Mouse (Mus musculus) G1E (cell line): ENCODE measurements around the gene Ugt1a6b. TPM values are rescaled to one million over a fixed set of nuclear protein-coding genes. Genes with fewer than 3 reads are reported as not detected.

Experiments used
- ATAC-seq: 2 replicates; pipeline ENCODE4 v1.8.0; 2016; ENCODE audit warnings: mild to moderate bottlenecking; ENCODE audit not compliant: insufficient number of reproducible peaks, poor library complexity, low FRiP score, severe bottlenecking; ENCODE audit errors: extremely low read depth
- DNase-seq: peaks from one replicate; pipeline ENCODE4 v3.0.0; 2012; ENCODE audit warnings: low spot score
- H3K27me3 ChIP-seq: 2 replicates; pipeline ENCODE4 v1.6.1; 2012; ENCODE audit warnings: mild to moderate bottlenecking, low read length, inconsistent platforms; ENCODE audit not compliant: insufficient read depth
- H3K36me3 ChIP-seq: replicated peaks from 2 replicates; pipeline ENCODE3; 2012; ENCODE audit warnings: mild to moderate bottlenecking, inconsistent platforms
- H3K4me1 ChIP-seq: 2 replicates; pipeline ENCODE4 v1.6.1; 2012; ENCODE audit warnings: low read depth, low read length, inconsistent platforms, mixed read lengths; ENCODE audit not compliant: insufficient read depth
- H3K4me3 ChIP-seq: 2 replicates; pipeline ENCODE4 v1.5.1; 2012; ENCODE audit warnings: low read depth, mild to moderate bottlenecking, inconsistent platforms, low read length, moderate library complexity, mixed read lengths
- H3K9me3 ChIP-seq: replicated peaks from 2 replicates; pipeline ENCODE4 v1.6.1; 2012; ENCODE audit warnings: inconsistent platforms
- CTCF ChIP-seq: IDR thresholded peaks from 2 replicates; pipeline ENCODE4 v1.5.1; 2012; ENCODE audit warnings: low read depth, low read length, inconsistent platforms, mixed read lengths
- GATA1 ChIP-seq: IDR thresholded peaks from 2 replicates; pipeline ENCODE4 v1.6.1; 2012; ENCODE audit warnings: borderline replicate concordance, low read length, inconsistent platforms, mixed read lengths
- GATA2 ChIP-seq: IDR thresholded peaks from 2 replicates; pipeline ENCODE4 v1.6.1; 2012; ENCODE audit warnings: low read depth, low read length, inconsistent platforms, borderline replicate concordance
- POLR2AphosphoS5 ChIP-seq: IDR thresholded peaks from 2 replicates; pipeline ENCODE4 v1.6.1; 2012; ENCODE audit warnings: low read depth, low read length, inconsistent platforms; ENCODE audit not compliant: insufficient replicate concordance
- TAL1 ChIP-seq: conservative IDR thresholded peaks from 2 replicates; pipeline ENCODE4 v1.6.1; 2012; ENCODE audit warnings: low read depth, low read length, inconsistent platforms, mixed read lengths
- polyA plus RNA-seq: library from polyadenylated mRNA; stranded (reverse); fragments of >175 nt; gene quantifications from 2 replicates; pipeline ENCODE4 v1.2.3, GENCODE M21; 2012
- total RNA-seq, 2 experiments: library from RNA; stranded (forward) in 1 of 2; stranded (reverse) in 1 of 2; fragments of 200-1000 nt in 1 of 2; fragments of >200 nt in 1 of 2; fragmentation: Nextera tagmentation in 1 of 2; gene quantifications; 2 replicates each; pipeline ENCODE4 v1.2.3; 2014 to 2017

Gene Ugt1a6b
- total and polyA plus RNA-seq, 3 experiments: 0.27 TPM; not detected in 2

GRCm38 (mm10) chr1:88259643-88260024 lies 156.6 kb downstream of the Ugt1a6b start:
- no peak overlapping the region for H3K4me3 ChIP-seq
- H3K27me3 ChIP-seq: peaks cover 19% of the 10 kb centered on the region
- ATAC-seq: no peak
- DNase-seq: no peak
- no peaks in the 10 kb centered on the region for H3K9me3 ChIP-seq
- peaks cover 56% of the 10 kb centered on the region for H3K36me3 ChIP-seq
- peaks cover 20% of the 10 kb centered on the region for H3K4me1 ChIP-seq
- TF ChIP-seq GATA2: no peak
- TF ChIP-seq CTCF: no peak
- no peak for TF ChIP-seq POLR2AphosphoS5
- TF ChIP-seq TAL1: no peak
- no peak for TF ChIP-seq GATA1

GRCm38 (mm10) chr1:88260114-88260513 lies 157.1 kb downstream of the Ugt1a6b start:
- TF ChIP-seq POLR2AphosphoS5 (peak; percentile 82), TAL1 (no peak)
- Histone ChIP-seq H3K36me3 (peaks cover 61% of the 10 kb centered on the region), H3K4me3 (no peak overlapping the region), H3K27me3 (peaks cover 14% of the 10 kb centered on the region), H3K4me1 (peaks cover 20% of the 10 kb centered on the region), H3K9me3 (no peaks in the 10 kb centered on the region)
- DNase-seq (no peak), ATAC-seq (no peak)

GRCm38 (mm10) chr1:88260604-88261377 lies 157.7 kb downstream of the Ugt1a6b start:
- no peak for ATAC-seq
- H3K27me3 ChIP-seq: peaks cover 8% of the 10 kb centered on the region
- DNase-seq: no peak
- no peak for TF ChIP-seq GATA1
- no peaks in the 10 kb centered on the region for H3K9me3 ChIP-seq
- peaks cover 68% of the 10 kb centered on the region for H3K36me3 ChIP-seq
- peaks cover 20% of the 10 kb centered on the region for H3K4me1 ChIP-seq
- H3K4me3 ChIP-seq: no peak overlapping the region

GRCm38 (mm10) chr1:88261706-88262105 lies 158.7 kb downstream of the Ugt1a6b start:
- no peak overlapping the region for H3K4me3 ChIP-seq
- ATAC-seq (no peak), DNase-seq (no peak)
- H3K9me3 ChIP-seq: no peaks in the 10 kb centered on the region
- TF ChIP-seq CTCF (no peak), POLR2AphosphoS5 (no peak), TAL1 (no peak), GATA1 (no peak), GATA2 (no peak)
- peaks cover 77% of the 10 kb centered on the region for H3K36me3 ChIP-seq
- no peaks in the 10 kb centered on the region; the same call in 1 of the 2 replicates for H3K27me3 ChIP-seq
- peaks cover 20% of the 10 kb centered on the region for H3K4me1 ChIP-seq

- H3K27me3 ChIP-seq: no peaks in the 10 kb centered on the region; the same call in 1 of the 2 replicates
- H3K4me3 ChIP-seq: no peak overlapping the region
- peak; percentile 70 for DNase-seq
- no peaks in the 10 kb centered on the region for H3K9me3 ChIP-seq
- ATAC-seq: peak; percentile 9; the same call in 1 of the 2 replicates
- no peak for TF ChIP-seq GATA1
- peaks cover 82% of the 10 kb centered on the region for H3K36me3 ChIP-seq
- peaks cover 20% of the 10 kb centered on the region for H3K4me1 ChIP-seq
These were observed 159.2 kb downstream of the Ugt1a6b start for GRCm38 (mm10) chr1:88262255-88262654.

- DNase-seq (no peak), ATAC-seq (no peak)
- TF ChIP-seq TAL1 (no peak), CTCF (no peak), GATA2 (no peak), GATA1 (no peak), POLR2AphosphoS5 (no peak)
- peaks cover 20% of the 10 kb centered on the region for H3K4me1 ChIP-seq
- no peaks in the 10 kb centered on the region for H3K9me3 ChIP-seq
- H3K4me3 ChIP-seq: no peak overlapping the region
- no peaks in the 10 kb centered on the region for H3K27me3 ChIP-seq
- peaks cover 90% of the 10 kb centered on the region for H3K36me3 ChIP-seq
These were observed 159.9 kb downstream of the Ugt1a6b start for GRCm38 (mm10) chr1:88262961-88263360.

GRCm38 (mm10) chr1:88263778-88264177 lies 160.7 kb downstream of the Ugt1a6b start:
- DNase-seq: no peak

More at GRCm38 (mm10) chr1:88263778-88264177, 160.7 kb downstream of the Ugt1a6b start:
- Histone ChIP-seq H3K36me3 (peaks cover 98% of the 10 kb centered on the region), H3K9me3 (no peaks in the 10 kb centered on the region), H3K4me1 (peaks cover 22% of the 10 kb centered on the region), H3K27me3 (no peaks in the 10 kb centered on the region), H3K4me3 (no peak overlapping the region)
- no peak for ATAC-seq
- TF ChIP-seq GATA1: no peak
- no peak for TF ChIP-seq TAL1
- TF ChIP-seq GATA2: no peak
- no peak; the same call in 1 of the 2 replicates for TF ChIP-seq POLR2AphosphoS5
- no peak for TF ChIP-seq CTCF
